Mouse (Mus musculus): ENCODE data around the gene BC030867. TPM values are rescaled to one million over a fixed set of nuclear protein-coding genes. Genes with fewer than 3 reads are reported as not detected.

Gene BC030867
- polyA plus RNA-seq, 1 experiment from 2014 or later: 2.6 TPM

- WGBS: 70% methylated on average over 2 of the region's 2 CpGs
- ATAC-seq (ENCODE audit: low FRiP score, low TSS enrichment) (no peak), DNase-seq (no peak)
- Histone ChIP-seq H3K4me1 (ENCODE audit: control insufficient read depth, insufficient read depth, low read length) (no peaks in the 10 kb centered on the region), H3K4me2 (ENCODE audit: low read length) (no peak overlapping the region), H3K4me3 (replicated peaks; ENCODE audit: low read depth, low read length) (no peak overlapping the region), H3K9me3 (ENCODE audit: control insufficient read depth, low read length) (no peaks in the 10 kb centered on the region), H3K9ac (replicated peaks; ENCODE audit: low read length) (no peak overlapping the region), H3K27ac (replicated peaks; ENCODE audit: low read depth, low read length) (no peak overlapping the region), H3K36me3 (ENCODE audit: control insufficient read depth, insufficient read depth, low read length) (no peaks in the 10 kb centered on the region), H3K27me3 (ENCODE audit: control insufficient read depth, insufficient read depth, low read length) (no peaks in the 10 kb centered on the region)
Observed at GRCm38 (mm10) chr11:102236022-102236421, 12.7 kb upstream of the BC030867 start.

- Histone ChIP-seq H3K36me3 (ENCODE audit: control insufficient read depth, insufficient read depth, low read length) (no peaks in the 10 kb centered on the region), H3K4me1 (ENCODE audit: control insufficient read depth, insufficient read depth, low read length) (peaks cover 6% of the 10 kb centered on the region; the same call in 1 of the 2 replicates), H3K27me3 (ENCODE audit: control insufficient read depth, insufficient read depth, low read length) (no peaks in the 10 kb centered on the region), H3K4me2 (ENCODE audit: low read length) (no peak overlapping the region), H3K9ac (replicated peaks; ENCODE audit: low read length) (no peak overlapping the region), H3K27ac (replicated peaks; ENCODE audit: low read depth, low read length) (no peak overlapping the region), H3K4me3 (replicated peaks; ENCODE audit: low read depth, low read length) (no peak overlapping the region), H3K9me3 (ENCODE audit: control insufficient read depth, low read length) (no peaks in the 10 kb centered on the region)
- 92% methylated on average over 6 of the region's 6 CpGs for WGBS
- DNase-seq: no peak
- ATAC-seq (ENCODE audit: low FRiP score, low TSS enrichment): no peak
Observed at GRCm38 (mm10) chr11:102240636-102241035, 8.0 kb upstream of the BC030867 start.

DNA sequence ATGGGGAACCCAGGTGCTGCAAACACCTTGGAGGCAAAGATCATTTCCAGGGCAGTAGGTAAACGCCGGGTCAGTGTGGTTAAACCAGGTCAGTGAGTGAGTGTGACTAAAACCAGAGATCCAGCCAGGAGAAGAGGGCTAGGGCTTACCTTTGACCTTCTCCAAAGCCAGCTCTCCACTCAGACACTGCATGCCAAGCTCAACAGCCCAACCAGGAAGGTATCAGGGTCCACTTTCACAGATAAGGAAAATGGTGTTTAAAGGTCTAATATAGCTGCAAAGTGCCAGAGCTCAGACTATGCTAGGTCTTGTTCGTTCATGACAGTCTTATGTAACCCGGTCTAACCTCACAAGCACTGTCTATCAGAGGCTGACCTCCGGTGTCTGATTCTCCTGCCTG lies 7.4 kb upstream of the BC030867 start:
- Histone ChIP-seq H3K4me3 (replicated peaks; ENCODE audit: low read depth, low read length) (no peak overlapping the region), H3K9ac (replicated peaks; ENCODE audit: low read length) (no peak overlapping the region), H3K36me3 (ENCODE audit: control insufficient read depth, insufficient read depth, low read length) (no peaks in the 10 kb centered on the region), H3K4me2 (ENCODE audit: low read length) (no peak overlapping the region), H3K9me3 (ENCODE audit: control insufficient read depth, low read length) (no peaks in the 10 kb centered on the region), H3K4me1 (ENCODE audit: control insufficient read depth, insufficient read depth, low read length) (peaks cover 8% of the 10 kb centered on the region; the same call in 1 of the 2 replicates), H3K27ac (replicated peaks; ENCODE audit: low read depth, low read length) (no peak overlapping the region), H3K27me3 (ENCODE audit: control insufficient read depth, insufficient read depth, low read length) (no peaks in the 10 kb centered on the region)
- 91% methylated on average over 5 of the region's 5 CpGs for WGBS
- no peak for ATAC-seq (ENCODE audit: low FRiP score, low TSS enrichment)
- no peak for DNase-seq

DNA sequence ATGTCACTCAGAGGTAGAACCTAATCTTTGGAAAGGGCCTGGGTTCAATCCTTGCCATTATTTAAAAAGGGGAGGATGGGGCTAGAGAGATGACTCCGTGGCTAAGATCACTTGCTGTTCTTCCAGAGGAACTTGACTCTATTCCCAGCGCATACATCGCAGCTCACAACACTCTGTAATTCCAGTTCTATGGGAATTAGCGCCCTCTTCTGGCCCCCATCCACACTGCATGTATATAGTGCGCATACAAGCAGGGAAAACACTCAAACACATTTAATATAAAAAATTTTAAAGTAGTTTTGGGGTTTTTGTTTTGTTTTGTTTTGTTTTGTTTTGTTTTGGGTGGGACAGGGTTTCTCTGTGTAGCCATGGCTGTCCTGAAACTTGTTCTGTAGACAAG lies 6.8 kb upstream of the BC030867 start:
- H3K27ac ChIP-seq (replicated peaks; ENCODE audit: low read depth, low read length): no peak overlapping the region

GRCm38 (mm10) chr11:102244926-102245449 lies 3.7 kb upstream of the BC030867 start:
- Histone ChIP-seq H3K9ac (replicated peaks; ENCODE audit: low read length) (peak overlapping the region; percentile 41), H3K4me1 (ENCODE audit: control insufficient read depth, insufficient read depth, low read length) (peaks cover 11% of the 10 kb centered on the region; the same call in 1 of the 2 replicates), H3K9me3 (ENCODE audit: control insufficient read depth, low read length) (no peaks in the 10 kb centered on the region), H3K36me3 (ENCODE audit: control insufficient read depth, insufficient read depth, low read length) (no peaks in the 10 kb centered on the region), H3K4me3 (replicated peaks; ENCODE audit: low read depth, low read length) (peak overlapping the region; percentile 30), H3K4me2 (ENCODE audit: low read length) (peak overlapping the region; percentile 60), H3K27ac (replicated peaks; ENCODE audit: low read depth, low read length) (peak overlapping the region; percentile 1), H3K27me3 (ENCODE audit: control insufficient read depth, insufficient read depth, low read length) (no peaks in the 10 kb centered on the region)
- ATAC-seq (ENCODE audit: low FRiP score, low TSS enrichment) (peak; percentile 64; the same call in 1 of the 2 replicates), DNase-seq (peak; percentile 85)
- WGBS: under 1% methylated on average over 32 of the region's 32 CpGs

More for the DNA sequence above, 6.8 kb upstream of the BC030867 start:
- Histone ChIP-seq H3K4me1 (ENCODE audit: control insufficient read depth, insufficient read depth, low read length) (peaks cover 8% of the 10 kb centered on the region; the same call in 1 of the 2 replicates), H3K9ac (replicated peaks; ENCODE audit: low read length) (no peak overlapping the region), H3K9me3 (ENCODE audit: control insufficient read depth, low read length) (no peaks in the 10 kb centered on the region), H3K4me3 (replicated peaks; ENCODE audit: low read depth, low read length) (no peak overlapping the region), H3K4me2 (ENCODE audit: low read length) (no peak overlapping the region), H3K36me3 (ENCODE audit: control insufficient read depth, insufficient read depth, low read length) (no peaks in the 10 kb centered on the region), H3K27me3 (ENCODE audit: control insufficient read depth, insufficient read depth, low read length) (no peaks in the 10 kb centered on the region)
- 52% methylated on average over 5 of the region's 5 CpGs for WGBS
- DNase-seq: no peak
- ATAC-seq (ENCODE audit: low FRiP score, low TSS enrichment): no peak

DNA sequence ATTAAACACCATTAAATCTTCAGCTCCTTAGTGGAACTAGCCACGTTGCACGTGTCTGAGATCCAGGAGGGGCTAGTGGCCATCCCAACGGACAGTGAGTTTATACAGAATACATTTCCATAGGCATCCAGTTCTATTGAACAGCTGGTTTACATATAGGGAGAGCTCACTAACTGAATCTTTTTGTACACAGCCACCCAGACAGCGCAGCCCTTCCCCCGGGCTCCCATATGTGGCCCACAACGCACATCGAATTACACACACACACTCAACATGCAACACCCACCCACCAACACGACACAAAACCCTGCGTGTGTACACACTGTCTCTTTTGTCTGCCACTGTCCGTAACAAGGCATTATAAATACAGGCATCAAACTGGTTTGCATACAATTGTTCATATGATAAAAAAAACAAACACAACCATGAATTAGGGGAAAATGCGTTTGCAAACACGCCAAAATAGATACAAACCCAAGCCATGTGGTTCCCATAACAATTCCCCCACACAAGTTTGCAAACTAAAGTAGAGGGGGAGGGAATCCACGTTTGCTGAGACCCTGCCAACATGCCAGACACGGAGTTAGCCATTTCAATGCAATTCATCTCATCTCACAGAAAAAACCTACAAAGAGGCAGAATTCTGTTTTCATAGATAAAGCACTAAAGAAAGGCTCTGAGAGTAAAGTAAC lies 3.0 kb upstream of the BC030867 start:
- 50% methylated on average over 14 of the region's 14 CpGs for WGBS
- peak overlapping the region; percentile 1 for H3K27ac ChIP-seq (replicated peaks; ENCODE audit: low read depth, low read length)
- DNase-seq (no peak), ATAC-seq (ENCODE audit: low FRiP score, low TSS enrichment) (no peak)
- no peaks in the 10 kb centered on the region for H3K27me3 ChIP-seq (ENCODE audit: control insufficient read depth, insufficient read depth, low read length)
- H3K9me3 ChIP-seq (ENCODE audit: control insufficient read depth, low read length): no peaks in the 10 kb centered on the region
- H3K36me3 ChIP-seq (ENCODE audit: control insufficient read depth, insufficient read depth, low read length): no peaks in the 10 kb centered on the region
- H3K4me3 ChIP-seq (replicated peaks; ENCODE audit: low read depth, low read length): peak overlapping the region; percentile 30
- peaks cover 11% of the 10 kb centered on the region; the same call in 1 of the 2 replicates for H3K4me1 ChIP-seq (ENCODE audit: control insufficient read depth, insufficient read depth, low read length)
- H3K9ac ChIP-seq (replicated peaks; ENCODE audit: low read length): peak overlapping the region; percentile 41
- peak overlapping the region; percentile 60 for H3K4me2 ChIP-seq (ENCODE audit: low read length)

DNA sequence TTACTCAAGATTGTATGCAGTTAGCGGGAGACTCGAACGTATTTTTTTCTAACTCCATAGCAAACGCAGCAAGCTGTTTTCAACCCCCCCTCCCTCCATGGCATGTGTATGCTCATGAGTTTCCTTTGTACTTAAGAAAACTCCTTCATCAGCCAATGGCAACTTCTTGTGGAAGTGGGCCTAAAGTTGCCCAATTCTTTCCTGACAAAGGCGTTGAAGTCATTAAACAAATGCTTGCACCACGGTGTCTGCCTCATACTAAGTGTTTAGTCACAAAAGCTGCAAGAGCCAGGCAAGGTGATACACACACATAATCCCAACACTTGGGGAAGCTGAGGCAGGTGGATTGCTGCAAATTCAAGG lies 2.4 kb upstream of the BC030867 start:
- H3K4me3 ChIP-seq (replicated peaks; ENCODE audit: low read depth, low read length): no peak overlapping the region
- H3K9me3 ChIP-seq (ENCODE audit: control insufficient read depth, low read length): no peaks in the 10 kb centered on the region
- peaks cover 11% of the 10 kb centered on the region; the same call in 1 of the 2 replicates for H3K4me1 ChIP-seq (ENCODE audit: control insufficient read depth, insufficient read depth, low read length)
- ATAC-seq (ENCODE audit: low FRiP score, low TSS enrichment): no peak
- WGBS: 86% methylated on average over 6 of the region's 6 CpGs
- no peak overlapping the region for H3K27ac ChIP-seq (replicated peaks; ENCODE audit: low read depth, low read length)
- no peak overlapping the region for H3K9ac ChIP-seq (replicated peaks; ENCODE audit: low read length)
- H3K27me3 ChIP-seq (ENCODE audit: control insufficient read depth, insufficient read depth, low read length): no peaks in the 10 kb centered on the region
- no peaks in the 10 kb centered on the region for H3K36me3 ChIP-seq (ENCODE audit: control insufficient read depth, insufficient read depth, low read length)
- H3K4me2 ChIP-seq (ENCODE audit: low read length): no peak overlapping the region
- DNase-seq: no peak

- DNase-seq: no peak
- Histone ChIP-seq H3K4me1 (ENCODE audit: control insufficient read depth, insufficient read depth, low read length) (peaks cover 11% of the 10 kb centered on the region; the same call in 1 of the 2 replicates), H3K9ac (replicated peaks; ENCODE audit: low read length) (no peak overlapping the region), H3K9me3 (ENCODE audit: control insufficient read depth, low read length) (no peaks in the 10 kb centered on the region), H3K4me3 (replicated peaks; ENCODE audit: low read depth, low read length) (no peak overlapping the region), H3K27ac (replicated peaks; ENCODE audit: low read depth, low read length) (no peak overlapping the region), H3K4me2 (ENCODE audit: low read length) (no peak overlapping the region), H3K36me3 (ENCODE audit: control insufficient read depth, insufficient read depth, low read length) (no peaks in the 10 kb centered on the region), H3K27me3 (ENCODE audit: control insufficient read depth, insufficient read depth, low read length) (no peaks in the 10 kb centered on the region)
- WGBS: 89% methylated on average over 4 of the region's 4 CpGs
- no peak for ATAC-seq (ENCODE audit: low FRiP score, low TSS enrichment)
Observed at GRCm38 (mm10) chr11:102246871-102247270, 1.8 kb upstream of the BC030867 start.

Data from midbrain, embryonic 14.5 days (tissue).